Mouse (Mus musculus) thymus, postnatal 25 days (tissue): ENCODE data around the gene A930002H24Rik.
A peak's percentile ranks its signal among the peaks of the same experiment; 100 is the strongest.
"Not testable (repeated sequence)": the region's sequence is repeated elsewhere in the genome, so short reads cannot be mapped to it uniquely, and the experiment has no call there.

Experiments used
- DNase-seq: peaks from one replicate; pipeline ENCODE4 v3.0.0; 2022

A930002H24Rik gene

GRCm38 (mm10) chr17:63863647-63864149, at the start of gene A930002H24Rik:
TSS of gene A930002H24Rik (minus strand) at chr17:63863791.
- peak; percentile 86 for DNase-seq

- DNase-seq = no peak
Observed at GRCm38 (mm10) chr17:63909297-63909696, 45.7 kb upstream of the A930002H24Rik start.

- no peak for DNase-seq
Observed at GRCm38 (mm10) chr17:63897050-63897449, 33.5 kb upstream of the A930002H24Rik start.

- no peak for DNase-seq
Observed at GRCm38 (mm10) chr17:63895829-63896228, 32.2 kb upstream of the A930002H24Rik start.

GRCm38 (mm10) chr17:63890611-63891010, 27.0 kb upstream of the A930002H24Rik start:
- no peak for DNase-seq

GRCm38 (mm10) chr17:63886988-63887387, 23.4 kb upstream of the A930002H24Rik start:
- DNase-seq = no peak

GRCm38 (mm10) chr17:63880009-63880408, 16.4 kb upstream of the A930002H24Rik start:
- DNase-seq = no peak

- no peak for DNase-seq
Observed at GRCm38 (mm10) chr17:63878889-63879288, 15.3 kb upstream of the A930002H24Rik start.

- DNase-seq = no peak
Observed at GRCm38 (mm10) chr17:63871773-63872172, 8.2 kb upstream of the A930002H24Rik start.

- no peak for DNase-seq
Observed at GRCm38 (mm10) chr17:63864171-63864571, 580 bp upstream of the A930002H24Rik start.

- no peak for DNase-seq
Observed at GRCm38 (mm10) chr17:63863012-63863630, 470 bp downstream of the A930002H24Rik start, which contains the start of gene Fer. TSS of gene Fer (plus strand) at chr17:63863062.

- DNase-seq = no peak
Observed at GRCm38 (mm10) chr17:63862399-63862798, 1.2 kb downstream of the A930002H24Rik start.

- DNase-seq = no peak
Observed at GRCm38 (mm10) chr17:63860988-63861387, 2.6 kb downstream of the A930002H24Rik start.

- no peak for DNase-seq
Observed at GRCm38 (mm10) chr17:63857023-63857544, 6.5 kb downstream of the A930002H24Rik start.

GRCm38 (mm10) chr17:63850016-63850415, 13.6 kb downstream of the A930002H24Rik start:
- DNase-seq = peak; percentile 18

- peak; percentile 9 for DNase-seq
Observed at GRCm38 (mm10) chr17:63849566-63849965, 14.0 kb downstream of the A930002H24Rik start.

GRCm38 (mm10) chr17:63849151-63849550, 14.4 kb downstream of the A930002H24Rik start:
- DNase-seq = no peak

- DNase-seq = not testable (repeated sequence)
Observed at GRCm38 (mm10) chr17:63845766-63846165, 17.8 kb downstream of the A930002H24Rik start.

- no peak for DNase-seq
Observed at GRCm38 (mm10) chr17:63844936-63845335, 18.7 kb downstream of the A930002H24Rik start.

- no peak for DNase-seq
Observed at GRCm38 (mm10) chr17:63842226-63842625, 21.4 kb downstream of the A930002H24Rik start.

GRCm38 (mm10) chr17:63839636-63840269, 23.8 kb downstream of the A930002H24Rik start:
- DNase-seq = no peak

- DNase-seq = no peak
Observed at GRCm38 (mm10) chr17:63838144-63838543, 25.4 kb downstream of the A930002H24Rik start.

GRCm38 (mm10) chr17:63836641-63837040, 26.9 kb downstream of the A930002H24Rik start:
- no peak for DNase-seq

- no peak for DNase-seq
Observed at GRCm38 (mm10) chr17:63836223-63836622, 27.4 kb downstream of the A930002H24Rik start.
